Mouse (Mus musculus) megakaryocyte, embryonic 14.5 days (primary cell): Measurements from ENCODE around the gene Fgfr2. TPM values are rescaled to one million over a fixed set of nuclear protein-coding genes. Genes with fewer than 3 reads are reported as not detected.

Experiments
- H3K27me3 ChIP-seq: replicated peaks from 2 replicates; pipeline ENCODE3; 2012; ENCODE audit warnings: inconsistent platforms
- H3K36me3 ChIP-seq: replicated peaks from 2 replicates; pipeline ENCODE3; 2012; ENCODE audit warnings: low read length, inconsistent platforms, mixed read lengths
- H3K4me1 ChIP-seq: 2 replicates; pipeline ENCODE4 v1.6.1; 2012; ENCODE audit warnings: inconsistent platforms
- H3K4me3 ChIP-seq: replicated peaks from 2 replicates; pipeline ENCODE3; 2012; ENCODE audit warnings: moderate library complexity, mild to moderate bottlenecking, inconsistent platforms
- H3K9me3 ChIP-seq: 2 replicates; pipeline ENCODE4 v1.6.1; 2012; ENCODE audit warnings: inconsistent platforms
- FLI1 ChIP-seq: IDR thresholded peaks from 2 replicates; pipeline ENCODE4 v1.6.1; 2012; ENCODE audit warnings: low read length, inconsistent platforms, mixed read lengths
- GATA1 ChIP-seq: IDR thresholded peaks from 3 replicates; pipeline ENCODE4 v1.6.1; 2012; ENCODE audit warnings: mixed read lengths, low read length, inconsistent platforms, borderline replicate concordance
- polyA plus RNA-seq: library from polyadenylated mRNA; stranded (reverse); fragments of >175 nt; gene quantifications from 2 replicates; pipeline ENCODE4 v1.2.3, GENCODE M21; 2012; ENCODE audit warnings: low replicate concordance; ENCODE audit not compliant: insufficient read depth

Gene Fgfr2
- polyA plus RNA-seq, 1 experiment: 0.45 TPM

DNA sequence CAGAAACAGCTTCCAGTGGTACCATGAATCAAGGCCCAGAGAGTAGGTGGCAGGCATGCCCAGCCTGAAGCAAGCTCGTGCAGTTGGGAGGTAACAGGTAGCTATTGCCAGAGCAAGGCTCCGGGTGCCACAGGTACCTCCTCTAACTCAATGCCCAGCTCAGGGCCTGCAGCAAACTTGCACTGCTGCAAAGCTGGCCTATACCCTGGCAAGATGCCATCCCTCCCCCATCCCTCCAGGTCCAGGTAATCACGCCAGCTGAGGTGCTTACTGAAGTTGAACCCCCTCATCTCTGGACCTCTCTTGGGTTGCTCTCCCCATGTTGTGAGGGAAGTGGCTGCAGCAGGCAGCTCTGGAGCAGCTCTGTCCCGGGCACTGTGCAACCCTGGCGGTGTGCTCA, 464.5 kb downstream of the Fgfr2 start:
- H3K4me3 ChIP-seq: no peak overlapping the region
- peaks cover 99% of the 10 kb centered on the region for H3K4me1 ChIP-seq
- H3K9me3 ChIP-seq: no peaks in the 10 kb centered on the region
- H3K36me3 ChIP-seq: no peaks in the 10 kb centered on the region
- H3K27me3 ChIP-seq: peaks cover 3% of the 10 kb centered on the region
- TF ChIP-seq GATA1 (no peak), FLI1 (no peak)

DNA sequence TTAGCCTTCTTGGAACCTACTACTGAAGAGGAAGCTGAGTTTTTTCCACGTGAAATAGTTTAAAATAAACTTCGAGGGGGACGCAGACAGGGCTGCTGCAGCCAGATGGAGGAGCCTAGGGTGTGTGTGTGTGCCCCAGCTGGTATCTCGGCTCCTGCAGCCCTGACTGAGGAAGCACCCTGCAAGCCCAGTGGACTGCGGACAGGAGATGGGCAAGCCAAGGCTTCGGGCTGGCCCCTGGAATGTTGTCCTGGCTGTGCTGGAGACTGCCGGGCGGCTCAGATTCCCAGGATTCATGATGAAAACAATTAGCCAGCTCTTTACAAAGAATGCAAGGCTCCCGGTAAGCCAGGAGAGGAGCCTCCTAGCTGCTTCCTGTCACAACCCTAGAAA, 465.1 kb downstream of the Fgfr2 start:
- peaks cover 99% of the 10 kb centered on the region for H3K4me1 ChIP-seq

GRCm38 (mm10) chr7:132657371-132658057, 465.6 kb downstream of the Fgfr2 start:
- Histone ChIP-seq H3K9me3 (no peaks in the 10 kb centered on the region), H3K4me3 (no peak overlapping the region), H3K4me1 (peaks cover 96% of the 10 kb centered on the region), H3K36me3 (no peaks in the 10 kb centered on the region), H3K27me3 (no peaks in the 10 kb centered on the region)
- no peak for TF ChIP-seq FLI1
- no peak for TF ChIP-seq GATA1

More for the DNA sequence above, 465.1 kb downstream of the Fgfr2 start:
- H3K27me3 ChIP-seq: no peaks in the 10 kb centered on the region
- H3K36me3 ChIP-seq: no peaks in the 10 kb centered on the region
- TF ChIP-seq GATA1 (no peak), FLI1 (no peak)
- H3K4me3 ChIP-seq: no peak overlapping the region
- no peaks in the 10 kb centered on the region for H3K9me3 ChIP-seq

GRCm38 (mm10) chr7:132656548-132656947, 466.6 kb downstream of the Fgfr2 start:
- H3K4me3 ChIP-seq: peak overlapping the region; percentile 90

GRCm38 (mm10) chr7:132656075-132656474, 467.1 kb downstream of the Fgfr2 start:
- Histone ChIP-seq H3K36me3 (no peaks in the 10 kb centered on the region), H3K27me3 (peaks cover 1% of the 10 kb centered on the region), H3K9me3 (no peaks in the 10 kb centered on the region), H3K4me3 (peak overlapping the region; percentile 90), H3K4me1 (peaks cover 81% of the 10 kb centered on the region)
- TF ChIP-seq FLI1 (no peak), GATA1 (no peak)

More at GRCm38 (mm10) chr7:132656548-132656947, 466.6 kb downstream of the Fgfr2 start:
- Histone ChIP-seq H3K4me1 (peaks cover 86% of the 10 kb centered on the region), H3K9me3 (no peaks in the 10 kb centered on the region), H3K27me3 (no peaks in the 10 kb centered on the region), H3K36me3 (no peaks in the 10 kb centered on the region)
- TF ChIP-seq GATA1 (no peak), FLI1 (no peak)

DNA sequence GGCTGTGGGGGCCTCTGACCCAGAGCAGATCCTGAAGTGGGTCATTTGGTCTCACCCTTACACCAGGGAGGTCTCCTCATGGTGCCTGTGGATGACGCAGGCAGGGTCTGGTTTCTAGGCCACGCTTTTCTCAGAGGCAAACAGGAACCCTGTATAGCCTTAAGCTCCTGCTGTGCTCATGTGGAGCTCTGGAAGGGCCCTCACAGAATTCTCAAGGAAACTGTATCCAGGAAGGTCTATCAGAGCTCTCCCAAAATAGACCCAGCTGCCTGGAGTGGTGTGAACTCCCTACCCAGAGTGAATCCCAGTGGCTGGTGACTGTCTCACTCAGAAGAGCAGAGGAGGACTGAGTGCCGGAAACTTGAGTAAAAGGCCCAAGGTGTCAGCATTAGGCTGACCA, 468.7 kb downstream of the Fgfr2 start:
- TF ChIP-seq GATA1: no peak
- TF ChIP-seq FLI1: no peak
- Histone ChIP-seq H3K4me1 (peaks cover 71% of the 10 kb centered on the region), H3K9me3 (no peaks in the 10 kb centered on the region), H3K36me3 (no peaks in the 10 kb centered on the region), H3K27me3 (peaks cover 2% of the 10 kb centered on the region), H3K4me3 (no peak overlapping the region)

DNA sequence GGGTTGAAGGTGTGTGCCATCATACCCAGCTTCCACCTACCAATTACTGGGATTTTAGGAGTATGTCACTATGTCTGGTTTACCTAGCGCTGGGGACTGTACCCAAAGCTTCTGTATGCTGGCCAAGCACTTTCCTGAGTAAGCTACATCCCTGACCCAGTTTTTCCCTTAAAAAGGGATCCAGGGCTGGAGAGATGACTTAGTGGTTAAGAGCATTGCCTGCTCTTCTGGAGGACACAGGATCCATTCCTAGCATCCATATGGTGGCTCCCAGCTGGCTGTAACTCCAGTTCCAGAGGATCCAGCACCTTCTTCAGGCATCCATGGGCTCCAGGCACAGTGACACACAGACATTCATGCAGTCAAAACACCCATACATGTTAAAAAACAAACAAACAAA, 476.6 kb downstream of the Fgfr2 start:
- peaks cover 12% of the 10 kb centered on the region for H3K4me1 ChIP-seq
- TF ChIP-seq GATA1 (no peak), FLI1 (no peak)
- H3K9me3 ChIP-seq: no peaks in the 10 kb centered on the region
- H3K4me3 ChIP-seq: no peak overlapping the region
- H3K36me3 ChIP-seq: no peaks in the 10 kb centered on the region
- H3K27me3 ChIP-seq: peaks cover 20% of the 10 kb centered on the region

GRCm38 (mm10) chr7:132644605-132645279, 478.4 kb downstream of the Fgfr2 start:
- Histone ChIP-seq H3K36me3 (no peaks in the 10 kb centered on the region), H3K9me3 (no peaks in the 10 kb centered on the region), H3K27me3 (peaks cover 25% of the 10 kb centered on the region), H3K4me1 (peaks cover 17% of the 10 kb centered on the region), H3K4me3 (no peak overlapping the region)
- TF ChIP-seq GATA1: no peak
- no peak for TF ChIP-seq FLI1

DNA sequence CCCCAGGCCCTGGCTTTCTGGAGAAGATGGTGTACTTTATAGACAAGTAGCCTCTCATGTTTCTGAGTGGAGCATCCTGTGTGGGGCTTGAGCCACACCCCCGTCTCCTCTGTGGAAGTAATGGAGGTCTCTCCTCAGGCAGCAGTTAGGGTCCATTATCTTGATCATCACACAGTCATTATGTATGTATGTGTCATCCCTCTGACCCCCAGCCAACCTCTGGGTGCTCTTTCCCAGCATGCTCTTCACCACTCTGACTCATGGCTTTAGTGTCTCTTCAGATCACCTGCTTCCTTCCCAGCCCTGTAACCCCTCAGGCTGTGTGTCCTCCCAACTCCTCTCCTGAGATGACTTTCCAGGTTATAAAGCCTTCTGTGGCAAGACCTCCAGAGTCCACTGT, 481.5 kb downstream of the Fgfr2 start:
- H3K4me3 ChIP-seq: no peak overlapping the region
- TF ChIP-seq FLI1 (no peak), GATA1 (no peak)
- peaks cover 25% of the 10 kb centered on the region for H3K27me3 ChIP-seq
- no peaks in the 10 kb centered on the region for H3K36me3 ChIP-seq
- H3K4me1 ChIP-seq: peaks cover 32% of the 10 kb centered on the region
- H3K9me3 ChIP-seq: no peaks in the 10 kb centered on the region

- H3K4me1 ChIP-seq: peaks cover 32% of the 10 kb centered on the region
- H3K36me3 ChIP-seq: no peaks in the 10 kb centered on the region
- no peak overlapping the region for H3K4me3 ChIP-seq
- no peaks in the 10 kb centered on the region for H3K9me3 ChIP-seq
- H3K27me3 ChIP-seq: peaks cover 22% of the 10 kb centered on the region
- no peak for TF ChIP-seq FLI1
- TF ChIP-seq GATA1: no peak
Measured at GRCm38 (mm10) chr7:132640946-132641345, 482.2 kb downstream of the Fgfr2 start.
